Mouse (Mus musculus) kidney, adult 2 months (tissue): ENCODE results near the gene Clcnkb. TPM values are rescaled to one million over a fixed set of nuclear protein-coding genes. Genes with fewer than 3 reads are reported as not detected.

ENCODE experiments used
- DNase-seq: peaks from one replicate; pipeline ENCODE4 v3.0.0; 2021
- H3K27ac ChIP-seq: fragments of 200-500 bp; 2 replicates; pipeline ENCODE4 v1.5.1; 2012; ENCODE audit warnings: low read depth, low read length, control low read depth, inconsistent platforms; ENCODE audit not compliant: insufficient read depth
- H3K27me3 ChIP-seq: fragments of 200-500 bp; replicated peaks from 2 replicates; pipeline ENCODE4 v1.6.1; 2012; ENCODE audit warnings: mild to moderate bottlenecking, moderate library complexity, low read length, inconsistent platforms; ENCODE audit not compliant: control insufficient read depth, insufficient read depth
- H3K36me3 ChIP-seq: fragments of 200-500 bp; 2 replicates; pipeline ENCODE4 v1.6.1; 2012; ENCODE audit warnings: mild to moderate bottlenecking, moderate library complexity, low read length, inconsistent platforms; ENCODE audit not compliant: control insufficient read depth, insufficient read depth
- H3K4me1 ChIP-seq: fragments of 200-500 bp; 2 replicates; pipeline ENCODE4 v1.6.1; 2011; ENCODE audit warnings: low read length; ENCODE audit not compliant: control insufficient read depth, insufficient read depth
- H3K4me3 ChIP-seq: fragments of 200-500 bp; 2 replicates; pipeline ENCODE4 v1.5.1; 2011; ENCODE audit warnings: mild to moderate bottlenecking, low read depth, low read length, control low read depth; ENCODE audit not compliant: insufficient read depth
- CTCF ChIP-seq: fragments of 200-500 bp; conservative IDR thresholded peaks from 2 replicates; pipeline ENCODE4 v1.5.1; 2011; ENCODE audit warnings: low read depth, mild to moderate bottlenecking, control low read depth, low read length, moderate library complexity, mixed read lengths; ENCODE audit not compliant: insufficient read depth, insufficient read length
- POLR2A ChIP-seq: fragments of 200-500 bp; IDR thresholded peaks from one replicate; pipeline ENCODE4 v1.6.1; 2011; ENCODE audit warnings: low read depth, low read length, control low read depth
- WGBS: fragments of 180-500 bp; shearing (Covaris S2); methylation state at CpG from one replicate; pipeline ENCODE4 v1.1.7; 2018; 5-methylcytosine and 5-hydroxymethylcytosine counted together
- polyA plus RNA-seq: library from polyadenylated mRNA; depleted of rRNA; stranded (reverse); fragments of >200 nt; gene quantifications from 2 replicates; pipeline ENCODE4 v1.2.3, GENCODE M21; 2012

Gene Clcnkb
- polyA plus RNA-seq, 1 experiment: 286 TPM

- 5% methylated on average over 36 of the region's 36 CpGs for WGBS
- H3K4me1 ChIP-seq: peaks cover 5% of the 10 kb centered on the region
- H3K27me3 ChIP-seq: no peaks in the 10 kb centered on the region
- TF ChIP-seq CTCF (no peak), POLR2A (no peak)
- peak overlapping the region; percentile 51 for H3K4me3 ChIP-seq
- peak; percentile 76 for DNase-seq
- no peaks in the 10 kb centered on the region for H3K36me3 ChIP-seq
- peak overlapping the region; percentile 88 for H3K27ac ChIP-seq
Measured at GRCm38 (mm10) chr4:141425484-141426479, 10.0 kb upstream of the Clcnkb start.

- no peaks in the 10 kb centered on the region for H3K36me3 ChIP-seq
- no peak for TF ChIP-seq POLR2A
- TF ChIP-seq CTCF: no peak
- no peak for DNase-seq
- no peak overlapping the region for H3K27ac ChIP-seq
- no peaks in the 10 kb centered on the region for H3K27me3 ChIP-seq
- 91% methylated on average over 13 of the region's 13 CpGs for WGBS
- peaks cover 5% of the 10 kb centered on the region for H3K4me1 ChIP-seq
- no peak overlapping the region for H3K4me3 ChIP-seq
Measured at GRCm38 (mm10) chr4:141423691-141424431, 8.0 kb upstream of the Clcnkb start.

- 82% methylated on average over 5 of the region's 5 CpGs for WGBS
- no peak overlapping the region for H3K4me3 ChIP-seq
- no peaks in the 10 kb centered on the region for H3K36me3 ChIP-seq
- H3K27me3 ChIP-seq: no peaks in the 10 kb centered on the region
- peaks cover 5% of the 10 kb centered on the region for H3K4me1 ChIP-seq
- DNase-seq: no peak
- H3K27ac ChIP-seq: no peak overlapping the region
- TF ChIP-seq CTCF: no peak
- TF ChIP-seq POLR2A: no peak
Measured at GRCm38 (mm10) chr4:141423288-141423687, 7.5 kb upstream of the Clcnkb start.

GRCm38 (mm10) chr4:141422841-141423240, 7.0 kb upstream of the Clcnkb start:
- H3K4me3 ChIP-seq: no peak overlapping the region
- no peak for DNase-seq
- WGBS: 88% methylated on average over 5 of the region's 5 CpGs
- peaks cover 5% of the 10 kb centered on the region for H3K4me1 ChIP-seq
- TF ChIP-seq CTCF: no peak
- no peak for TF ChIP-seq POLR2A
- H3K27ac ChIP-seq: no peak overlapping the region
- no peaks in the 10 kb centered on the region for H3K36me3 ChIP-seq
- H3K27me3 ChIP-seq: no peaks in the 10 kb centered on the region

GRCm38 (mm10) chr4:141421423-141421822, 5.6 kb upstream of the Clcnkb start:
- H3K4me3 ChIP-seq: no peak overlapping the region
- peaks cover 5% of the 10 kb centered on the region for H3K4me1 ChIP-seq
- no peaks in the 10 kb centered on the region for H3K36me3 ChIP-seq
- no peak for DNase-seq
- no peak overlapping the region for H3K27ac ChIP-seq
- 64% methylated on average over 14 of the region's 14 CpGs for WGBS
- H3K27me3 ChIP-seq: no peaks in the 10 kb centered on the region
- no peak for TF ChIP-seq POLR2A
- TF ChIP-seq CTCF: no peak

GRCm38 (mm10) chr4:141420886-141421285, 5.1 kb upstream of the Clcnkb start:
- 48% methylated on average over 9 of the region's 9 CpGs for WGBS
- DNase-seq: no peak
- H3K27ac ChIP-seq: no peak overlapping the region

More at GRCm38 (mm10) chr4:141420886-141421285, 5.1 kb upstream of the Clcnkb start:
- no peak overlapping the region for H3K4me3 ChIP-seq
- no peaks in the 10 kb centered on the region for H3K27me3 ChIP-seq
- peaks cover 5% of the 10 kb centered on the region for H3K4me1 ChIP-seq
- no peaks in the 10 kb centered on the region for H3K36me3 ChIP-seq
- TF ChIP-seq CTCF (no peak), POLR2A (no peak)
